Mouse (Mus musculus) CH12.LX (cell line): ENCODE results near the gene Atp5g2.

Experiments used
- CTCF ChIP-seq, 2 experiments: IDR thresholded peaks in 1 of 2; conservative IDR thresholded peaks in 1 of 2; 2 replicates each; pipeline ENCODE4 v1.5.1; 2011 to 2012; ENCODE audit warnings: low read depth in 2 of 2, low read length in 2 of 2, improper control_type of control experiment in 1 of 2, inconsistent platforms in 1 of 2, mild to moderate bottlenecking in 1 of 2, moderate library complexity in 1 of 2
- ELF1 ChIP-seq: IDR thresholded peaks from 2 replicates; pipeline ENCODE4 v1.6.1; 2014; ENCODE audit warnings: low read depth, mild to moderate bottlenecking, inconsistent platforms, low read length, improper control_type of control experiment
- NRF1 ChIP-seq: IDR thresholded peaks from 2 replicates; pipeline ENCODE4 v1.6.1; 2014; ENCODE audit warnings: low read depth, mild to moderate bottlenecking, inconsistent platforms, low read length, improper control_type of control experiment, moderate library complexity
- POLR2A ChIP-seq: IDR thresholded peaks from 2 replicates; pipeline ENCODE4 v1.6.1; 2011; ENCODE audit warnings: low read depth, mild to moderate bottlenecking, improper control_type of control experiment, low read length
- USF1 ChIP-seq: IDR thresholded peaks from 2 replicates; pipeline ENCODE4 v1.6.1; 2014; ENCODE audit warnings: low read depth, mild to moderate bottlenecking, inconsistent platforms, low read length, improper control_type of control experiment
- USF2 ChIP-seq: conservative IDR thresholded peaks from 2 replicates; pipeline ENCODE4 v1.6.1; 2011; ENCODE audit warnings: low read depth, low read length, improper control_type of control experiment
- ZNF384 ChIP-seq: IDR thresholded peaks from 2 replicates; pipeline ENCODE4 v1.6.1; 2012; ENCODE audit warnings: low read depth, low read length, improper control_type of control experiment, inconsistent platforms

DNA sequence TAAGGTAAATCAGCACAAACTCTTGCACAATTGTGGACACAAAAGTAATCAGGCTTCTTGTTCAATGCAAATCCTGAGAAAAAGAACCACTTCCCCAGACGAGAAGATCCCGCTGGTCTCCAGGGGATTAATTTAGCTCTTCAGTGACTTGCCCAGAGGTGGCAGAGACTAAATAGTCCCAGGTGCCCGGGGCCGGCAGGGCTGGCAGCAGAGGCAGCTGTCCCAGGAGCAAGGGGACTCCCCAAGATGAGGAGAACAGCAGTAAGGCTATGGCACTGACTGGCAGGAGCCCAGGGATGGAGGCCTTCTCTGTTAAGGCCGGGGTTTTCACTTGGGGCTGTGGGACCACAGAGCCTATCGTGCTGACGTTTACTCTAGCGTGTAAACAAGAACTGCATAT, 8.3 kb downstream of the Atp5g2 start:
- no peak for TF ChIP-seq NRF1
- TF ChIP-seq CTCF (conservative IDR thresholded peaks at IDR 0.05 in 1 of 2, IDR thresholded peaks at IDR 0.05 in 1 of 2; ENCODE audit: low read depth in 2 of 2, low read length in 2 of 2), result no peak
- TF ChIP-seq POLR2A, result no peak
- TF ChIP-seq USF1, result no peak
- TF ChIP-seq ELF1, result no peak
- no peak for TF ChIP-seq ZNF384
- TF ChIP-seq USF2, result no peak
